Mouse (Mus musculus) liver, adult 2 months (tissue): ENCODE results near the gene G6pc3.

Experiments
- CTCF ChIP-seq: fragments of 200-500 bp; IDR thresholded peaks from 2 replicates; pipeline ENCODE4 v1.5.1; 2011; ENCODE audit warnings: low read depth, low read length, control low read depth
- POLR2A ChIP-seq: fragments of 200-500 bp; IDR thresholded peaks from 2 replicates; pipeline ENCODE4 v1.6.1; 2011; ENCODE audit warnings: low read length, control low read depth; ENCODE audit not compliant: insufficient read depth; ENCODE audit errors: extremely low read depth

DNA sequence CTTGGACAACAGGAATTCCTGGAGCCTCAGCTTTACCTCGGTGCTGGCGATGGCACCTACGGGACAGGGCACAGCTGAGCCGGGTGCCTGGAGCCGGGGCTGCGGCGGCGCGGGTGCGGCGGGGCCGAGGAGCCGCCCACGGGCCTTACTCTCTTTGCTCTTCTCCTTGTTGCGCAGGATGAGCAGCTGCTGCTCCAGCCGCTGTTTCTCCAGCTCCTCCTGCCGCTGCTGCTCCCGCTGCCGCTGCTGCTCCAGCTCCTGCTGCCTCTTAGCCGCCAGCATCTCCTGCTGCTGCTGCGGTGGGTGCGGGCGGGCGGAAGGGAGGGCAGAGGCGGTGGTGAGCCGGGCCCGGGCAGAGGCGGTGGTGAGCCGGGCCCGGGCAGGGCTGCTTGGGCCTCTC is 17.1 kb downstream of the G6pc3 start:
- TF ChIP-seq CTCF, result no peak
- TF ChIP-seq POLR2A, result no peak
